16 mouse cellular contexts compared by ENCODE assay signal in genomic region chr1:60460623-60461022, GRCm38 (mm10). TPM values are rescaled to one million over a fixed set of nuclear protein-coding genes. Genes with fewer than 3 reads are reported as not detected.
DNase-seq lines count a peak whose midpoint lies in the region; ATAC-seq and TF ChIP-seq lines count a peak whose summit lies in the region.
"Had no signal": no experiment of that assay in that cellular context is flagged by ENCODE, and none has a peak within 500 bp of the region (broad histone marks: within the 10 kb centered on the region; RNA-seq: fewer than 3 reads in every experiment).

No protein-coding gene starts in this region.

- H3K27me3 ChIP-seq in embryonic facial prominence, embryonic 14.5 days (replicated peaks; ENCODE audit: control insufficient read depth, insufficient read depth, low read length) = no peaks in the 10 kb centered on the region
- no peaks in the 10 kb centered on the region for H3K27me3 ChIP-seq in embryonic facial prominence, embryonic 10.5 days (replicated peaks; ENCODE audit: low read depth, poor library complexity, severe bottlenecking)
- H3K27me3 ChIP-seq in kidney, postnatal 0 days (ENCODE audit: insufficient read depth, low read length) = no peaks in the 10 kb centered on the region
- H3K27me3 ChIP-seq: embryonic facial prominence, embryonic 12.5 days; intestine, embryonic 15.5 days; neural tube, embryonic 12.5 days; Patski had no signal

- no peak overlapping the region for H3K4me2 ChIP-seq in embryonic facial prominence, embryonic 14.5 days (ENCODE audit: low read depth, low read length)
- no peak overlapping the region for H3K4me2 ChIP-seq in kidney, postnatal 0 days (ENCODE audit: low read length)
- H3K4me2 ChIP-seq: embryonic facial prominence, embryonic 12.5 days; intestine, embryonic 15.5 days; neural tube, embryonic 12.5 days had no signal

- TF ChIP-seq CTCF in kidney, postnatal 0 days (IDR thresholded peaks at IDR 0.05; ENCODE audit: low read depth) = no peak

- no peaks in the 10 kb centered on the region for H3K79me2 ChIP-seq in macrophage (ENCODE audit: inconsistent target)

- H3K9ac ChIP-seq in embryonic facial prominence, embryonic 14.5 days (ENCODE audit: low read depth, low read length) = no peak overlapping the region
- H3K9ac ChIP-seq in kidney, postnatal 0 days (ENCODE audit: low read depth, low read length) = no peak overlapping the region
- H3K9ac ChIP-seq: embryonic facial prominence, embryonic 12.5 days; intestine, embryonic 15.5 days; neural tube, embryonic 12.5 days had no signal

- ATAC-seq in embryonic facial prominence, embryonic 14.5 days (ENCODE audit: low read depth) = no peak
- ATAC-seq in kidney, postnatal 0 days (replicated peaks; ENCODE audit: low FRiP score, low read depth) = no peak
- ATAC-seq: intestine, embryonic 15.5 days; Patski had no signal

- WGBS in embryonic facial prominence, embryonic 14.5 days = 87% methylated on average over 1 of the region's 1 CpGs
- 86% methylated on average over 1 of the region's 1 CpGs for WGBS in embryonic facial prominence, embryonic 10.5 days
- 83% methylated on average over 1 of the region's 1 CpGs for WGBS in kidney, postnatal 0 days
- 20% methylated on average over 1 of the region's 1 CpGs for WGBS in macrophage (ENCODE audit: missing documents)

- DNase-seq in embryonic facial prominence, embryonic 14.5 days (ENCODE audit: low spot score) = peak; percentile 9
- DNase-seq in embryonic facial prominence, embryonic 10.5 days (ENCODE audit: low spot score) = no peak
- DNase-seq in kidney, postnatal 0 days (ENCODE audit: low spot score) = peak; percentile 18
- DNase-seq in kidney, adult 8-10 months = no peak
- peak; percentile 87 for DNase-seq in 416B (ENCODE audit: low read depth)
- DNase-seq in frontal cortex, adult 2 months (ENCODE audit: extremely low spot score in 1 of 2, low spot score in 1 of 2) = no peak
- no peak for DNase-seq in layer of hippocampus, adult 18-20 months (ENCODE audit: low spot score in 2 of 2)
- DNase-seq: cerebellum, adult 18-20 months; kidney, postnatal 4 days; right cerebral cortex, postnatal 14 days had no signal

- no peaks in the 10 kb centered on the region for H3K4me1 ChIP-seq in embryonic facial prominence, embryonic 14.5 days (ENCODE audit: control insufficient read depth, insufficient read depth, low read length)
- H3K4me1 ChIP-seq in embryonic facial prominence, embryonic 10.5 days = no peaks in the 10 kb centered on the region
- H3K4me1 ChIP-seq in kidney, postnatal 0 days (replicated peaks; ENCODE audit: insufficient read depth, low read length) = no peaks in the 10 kb centered on the region
- H3K4me1 ChIP-seq: embryonic facial prominence, embryonic 12.5 days; hindbrain, embryonic 10.5 days; intestine, embryonic 15.5 days; neural tube, embryonic 12.5 days had no signal

- no peaks in the 10 kb centered on the region for H3K9me3 ChIP-seq in embryonic facial prominence, embryonic 14.5 days (ENCODE audit: control insufficient read depth, low read length)
- no peaks in the 10 kb centered on the region for H3K9me3 ChIP-seq in embryonic facial prominence, embryonic 10.5 days
- no peaks in the 10 kb centered on the region for H3K9me3 ChIP-seq in kidney, postnatal 0 days (replicated peaks; ENCODE audit: low read length)
- H3K9me3 ChIP-seq: embryonic facial prominence, embryonic 12.5 days; hindbrain, embryonic 10.5 days; intestine, embryonic 15.5 days; neural tube, embryonic 12.5 days had no signal

- no peak overlapping the region for H3K27ac ChIP-seq in embryonic facial prominence, embryonic 14.5 days (replicated peaks; ENCODE audit: low read depth, low read length)
- no peak overlapping the region for H3K27ac ChIP-seq in embryonic facial prominence, embryonic 10.5 days (replicated peaks)
- 0 out of 2 replicates have a peak overlapping the region, but pooled peaks have one; percentile 32 for H3K27ac ChIP-seq in kidney, postnatal 0 days
- H3K27ac ChIP-seq in macrophage = peak overlapping the region; percentile 35
- H3K27ac ChIP-seq: embryonic facial prominence, embryonic 12.5 days; hindbrain, embryonic 10.5 days; intestine, embryonic 15.5 days; neural tube, embryonic 12.5 days had no signal

- H3K36me3 ChIP-seq in embryonic facial prominence, embryonic 14.5 days (ENCODE audit: control insufficient read depth, insufficient read depth, low read length) = peaks cover 34% of the 10 kb centered on the region
- H3K36me3 ChIP-seq in embryonic facial prominence, embryonic 10.5 days (replicated peaks) = peaks cover 69% of the 10 kb centered on the region
- 0 out of 2 replicates have a peak, but pooled peaks cover 6% of the 10 kb centered on the region for H3K36me3 ChIP-seq in kidney, postnatal 0 days (ENCODE audit: insufficient read depth, low read length)
- no peaks in the 10 kb centered on the region for H3K36me3 ChIP-seq in macrophage (ENCODE audit: inconsistent target)
- H3K36me3 ChIP-seq: intestine, embryonic 15.5 days had no signal

- no peak overlapping the region for H3K4me3 ChIP-seq in embryonic facial prominence, embryonic 14.5 days (ENCODE audit: low read depth, low read length)
- no peak overlapping the region for H3K4me3 ChIP-seq in embryonic facial prominence, embryonic 10.5 days
- H3K4me3 ChIP-seq in kidney, postnatal 0 days (replicated peaks; ENCODE audit: low read depth, low read length) = no peak overlapping the region
- H3K4me3 ChIP-seq in macrophage (ENCODE audit: inconsistent target) = no peak overlapping the region
- H3K4me3 ChIP-seq: embryonic facial prominence, embryonic 12.5 days; hindbrain, embryonic 10.5 days; intestine, embryonic 15.5 days; neural tube, embryonic 12.5 days had no signal

RNA-seq across cellular contexts. Expression of gene Abi2, which starts 51.2 kb away (rescaled TPM):
- 17.1 and 18.6 TPM in 2 replicates for polyA plus RNA-seq in embryonic facial prominence, embryonic 14.5 days (2014; fragmentation: Nextera tagmentation; extraction: Ambion mirVana)
- 48.6 and 53.6 TPM in 2 replicates for polyA plus RNA-seq in embryonic facial prominence, embryonic 10.5 days (2016; fragmentation: Nextera tagmentation; extraction: Ambion mirVana)
- polyA plus RNA-seq in kidney, postnatal 0 days (2015; fragmentation: Nextera tagmentation; extraction: Ambion mirVana) = 22.1 and 22.7 TPM in 2 replicates
- 10 to 100 TPM in 14 of 26 experiments, 1 to 10 TPM in 12; 4.1 to 27.2 (median 11.3) TPM for total RNA-seq in macrophage (2018; cell fraction: chromatin; rRNA removed)
- 10 to 100 TPM in 23 of 26 experiments, 1 to 10 TPM in 3; 9.0 to 22.6 (median 14.0) TPM for total RNA-seq in macrophage (2018; cell fraction: cytosol; rRNA removed)
- total RNA-seq in macrophage (2018; cell fraction: nucleus; rRNA removed) = 10 to 100 TPM in 21 of 26 experiments, 1 to 10 TPM in 5; 7.4 to 28.8 (median 13.3) TPM
- polyA plus RNA-seq in macrophage (2018) = 7.4 to 14.3 TPM (median 8.8 TPM) in 3 replicates
- polyA plus RNA-seq in frontal cortex, adult 2 months (2012; rRNA removed) = 116 and 122 TPM in 2 replicates
- 100 to 1,000 TPM; 363 to 372 TPM for total RNA-seq in layer of hippocampus, adult 18-20 months (2021)

Comparison
In these comparisons a context has a peak if more than half of its experiments do, and no peak if none do; other contexts are left out.
1. DNase-seq: peak in embryonic facial prominence, embryonic 14.5 days (single experiment), kidney, postnatal 0 days (single experiment) and 416B (single experiment); none in embryonic facial prominence, embryonic 10.5 days (single experiment), kidney, adult 8-10 months (0 of 2), frontal cortex, adult 2 months (0 of 2) and layer of hippocampus, adult 18-20 months (0 of 2).
2. H3K27ac ChIP-seq: peak in kidney, postnatal 0 days (single experiment) and macrophage (single experiment); none in embryonic facial prominence, embryonic 14.5 days (single experiment) and embryonic facial prominence, embryonic 10.5 days (single experiment).